Mouse (Mus musculus) stomach, postnatal 0 days (tissue): ENCODE results near the gene Scarf2. TPM values are rescaled to one million over a fixed set of nuclear protein-coding genes. Genes with fewer than 3 reads are reported as not detected.

Source experiments
- ATAC-seq: fragments of 200-750 bp; cut with Nextera tagmentation; 2 replicates; pipeline ENCODE4 v1.8.0; 2017; ENCODE audit not compliant: low FRiP score, low TSS enrichment
- DNase-seq: peaks from one replicate; pipeline ENCODE4 v3.0.0-alpha.2; 2016; ENCODE audit warnings: low spot score
- H3K27ac ChIP-seq: fragments of 300-500 bp; sonication (generic); replicated peaks from 2 replicates; pipeline ENCODE4 v1.5.1; 2014; ENCODE audit warnings: mild to moderate bottlenecking, control low read depth
- H3K27me3 ChIP-seq: fragments of 300-500 bp; sonication (generic); 2 replicates; pipeline ENCODE4 v1.6.1; 2014; ENCODE audit warnings: low read length; ENCODE audit not compliant: control insufficient read depth, insufficient read depth
- H3K36me3 ChIP-seq: fragments of 300-500 bp; sonication (generic); 2 replicates; pipeline ENCODE4 v1.6.1; 2014; ENCODE audit warnings: low read length, mixed read lengths; ENCODE audit not compliant: control insufficient read depth, insufficient read depth
- H3K4me1 ChIP-seq: fragments of 300-500 bp; sonication (generic); replicated peaks from 2 replicates; pipeline ENCODE4 v1.6.1; 2014; ENCODE audit warnings: antibody characterized with exemption; ENCODE audit not compliant: control insufficient read depth, insufficient read depth
- H3K4me2 ChIP-seq: fragments of 300-500 bp; sonication (generic); replicated peaks from 2 replicates; pipeline ENCODE4 v1.6.1; 2014; ENCODE audit warnings: low read depth, mild to moderate bottlenecking, control low read depth, moderate library complexity
- H3K4me3 ChIP-seq: fragments of 300-500 bp; sonication (generic); 2 replicates; pipeline ENCODE4 v1.5.1; 2014; ENCODE audit warnings: low read depth, low read length, control low read depth
- H3K9ac ChIP-seq: fragments of 300-500 bp; sonication (generic); 2 replicates; pipeline ENCODE4 v1.6.1; 2014; ENCODE audit warnings: mild to moderate bottlenecking, low read length, control low read depth, mixed read lengths
- H3K9me3 ChIP-seq: fragments of 300-500 bp; sonication (generic); 2 replicates; pipeline ENCODE4 v1.6.1; 2016; ENCODE audit warnings: low read length; ENCODE audit not compliant: control insufficient read depth
- CTCF ChIP-seq: IDR thresholded peaks from 2 replicates; pipeline ENCODE4 v1.5.1; 2016; ENCODE audit warnings: antibody characterized with exemption, low read depth, mild to moderate bottlenecking, moderate library complexity
- EP300 ChIP-seq: optimal IDR thresholded peaks from 2 replicates; pipeline ENCODE3; 2016; ENCODE audit warnings: antibody characterized with exemption
- WGBS: fragments of 180-500 bp; shearing (Covaris S2); extraction: QIAGEN DNeasy Blood & Tissue Kit; methylation state at CpG from one replicate; pipeline ENCODE4 v1.1.7; 2014; 5-methylcytosine and 5-hydroxymethylcytosine counted together
- polyA plus RNA-seq: library from polyadenylated mRNA; unstranded; fragments of >200 nt; fragmentation: Nextera tagmentation; extraction: Ambion mirVana; gene quantifications from 2 replicates; pipeline ENCODE4 v1.2.1, GENCODE M21; 2015

Gene Scarf2
- polyA plus RNA-seq, 1 experiment from 2014 or later = 7.8 TPM

- Histone ChIP-seq H3K9me3 (no peaks in the 10 kb centered on the region), H3K4me2 (no peak overlapping the region), H3K27me3 (no peaks in the 10 kb centered on the region), H3K27ac (no peak overlapping the region), H3K9ac (no peak overlapping the region), H3K4me3 (no peak overlapping the region), H3K36me3 (peaks cover 4% of the 10 kb centered on the region; the same call in 1 of the 2 replicates), H3K4me1 (0 out of 2 replicates have a peak, but pooled peaks cover 1% of the 10 kb centered on the region)
- 7% methylated on average over 5 of the region's 5 CpGs for WGBS
- peak; percentile 92 for TF ChIP-seq CTCF
- no peak for TF ChIP-seq EP300
- DNase-seq (peak; percentile 25), ATAC-seq (no peak)
These were observed 15.0 kb downstream of the Scarf2 start for GRCm38 (mm10) chr16:17812120-17812519.

GRCm38 (mm10) chr16:17813173-17813572 lies 16.1 kb downstream of the Scarf2 start:
- Histone ChIP-seq H3K4me2 (no peak overlapping the region), H3K27ac (no peak overlapping the region), H3K4me3 (no peak overlapping the region), H3K36me3 (peaks cover 1% of the 10 kb centered on the region; the same call in 1 of the 2 replicates), H3K4me1 (no peaks in the 10 kb centered on the region), H3K9ac (no peak overlapping the region), H3K9me3 (no peaks in the 10 kb centered on the region), H3K27me3 (no peaks in the 10 kb centered on the region)
- WGBS = 47% methylated on average over 4 of the region's 4 CpGs
- DNase-seq (peak; percentile 9), ATAC-seq (no peak)
- no peak for TF ChIP-seq CTCF
- TF ChIP-seq EP300 = no peak

- Histone ChIP-seq H3K4me2 (peak overlapping the region; percentile 76), H3K36me3 (no peaks in the 10 kb centered on the region), H3K4me3 (peak overlapping the region; percentile 45), H3K27me3 (no peaks in the 10 kb centered on the region), H3K27ac (peak overlapping the region; percentile 56; the same call in 1 of the 2 replicates), H3K9ac (peak overlapping the region; percentile 61), H3K9me3 (no peaks in the 10 kb centered on the region), H3K4me1 (no peaks in the 10 kb centered on the region)
- DNase-seq (peak; percentile 84), ATAC-seq (peak; percentile 78)
- WGBS = 3% methylated on average over 59 of the region's 63 CpGs
- TF ChIP-seq EP300 (no peak), CTCF (peak; percentile 96)
These were observed 18.6 kb downstream of the Scarf2 start for GRCm38 (mm10) chr16:17815411-17816402.

- no peaks in the 10 kb centered on the region for H3K9me3 ChIP-seq
- no peak for DNase-seq
- 76% methylated on average over 8 of the region's 8 CpGs for WGBS
These were observed 19.4 kb downstream of the Scarf2 start for GRCm38 (mm10) chr16:17816528-17816927.

GRCm38 (mm10) chr16:17826500-17826899 lies 29.4 kb downstream of the Scarf2 start:
- 0 out of 2 replicates have a peak, but pooled peaks cover 3% of the 10 kb centered on the region for H3K27me3 ChIP-seq
- no peak for ATAC-seq
- DNase-seq = no peak
- H3K36me3 ChIP-seq = no peaks in the 10 kb centered on the region
- H3K9me3 ChIP-seq = no peaks in the 10 kb centered on the region
- WGBS = 74% methylated on average over 2 of the region's 2 CpGs
- no peak overlapping the region for H3K27ac ChIP-seq
- H3K9ac ChIP-seq = no peak overlapping the region
- no peak overlapping the region for H3K4me3 ChIP-seq
- TF ChIP-seq CTCF (no peak), EP300 (no peak)
- no peaks in the 10 kb centered on the region for H3K4me1 ChIP-seq
- H3K4me2 ChIP-seq = no peak overlapping the region

More at GRCm38 (mm10) chr16:17816528-17816927, 19.4 kb downstream of the Scarf2 start:
- H3K9ac ChIP-seq = no peak overlapping the region
- no peak for ATAC-seq
- TF ChIP-seq CTCF (no peak), EP300 (no peak)
- no peaks in the 10 kb centered on the region for H3K4me1 ChIP-seq
- no peak overlapping the region for H3K4me2 ChIP-seq
- no peaks in the 10 kb centered on the region for H3K27me3 ChIP-seq
- no peak overlapping the region for H3K27ac ChIP-seq
- H3K4me3 ChIP-seq = no peak overlapping the region
- H3K36me3 ChIP-seq = no peaks in the 10 kb centered on the region

GRCm38 (mm10) chr16:17828229-17828628 lies 31.1 kb downstream of the Scarf2 start:
- DNase-seq = no peak
- ATAC-seq = no peak

More at GRCm38 (mm10) chr16:17828229-17828628, 31.1 kb downstream of the Scarf2 start:
- WGBS = 83% methylated on average over 2 of the region's 2 CpGs
- H3K4me2 ChIP-seq = no peak overlapping the region
- H3K27me3 ChIP-seq = peaks cover 11% of the 10 kb centered on the region; the same call in 1 of the 2 replicates
- no peak overlapping the region for H3K27ac ChIP-seq
- no peak overlapping the region for H3K9ac ChIP-seq
- H3K36me3 ChIP-seq = no peaks in the 10 kb centered on the region
- no peaks in the 10 kb centered on the region for H3K4me1 ChIP-seq
- no peaks in the 10 kb centered on the region for H3K9me3 ChIP-seq
- no peak overlapping the region for H3K4me3 ChIP-seq
- TF ChIP-seq CTCF = no peak
- no peak for TF ChIP-seq EP300
